Mouse (Mus musculus): ENCODE measurements around the gene Sema3g.

GRCm38 (mm10) chr14:31233070-31233995 lies 15.7 kb downstream of the Sema3g start:
- TF ChIP-seq CTCF (IDR thresholded peaks at IDR 0.05; ENCODE audit: borderline replicate concordance, insufficient read depth, low read length) (no peak), POLR2A (IDR thresholded peaks at IDR 0.05; ENCODE audit: low read depth, low read length) (no peak)
